Mouse (Mus musculus) forebrain, embryonic 10.5 days (tissue): ENCODE measurements around the gene Lnx1. TPM values are rescaled to one million over a fixed set of nuclear protein-coding genes. Genes with fewer than 3 reads are reported as not detected.

Experiments used
- DNase-seq: peaks from one replicate; pipeline ENCODE4 v3.0.0-alpha.2; 2017; ENCODE audit warnings: low spot score; ENCODE audit errors: extremely low spot score
- H3K27ac ChIP-seq: fragments of 300-500 bp; sonication (generic); 2 replicates; pipeline ENCODE4 v1.5.1; 2016; ENCODE audit warnings: mild to moderate bottlenecking
- H3K27me3 ChIP-seq: fragments of 300-500 bp; sonication (generic); 2 replicates; pipeline ENCODE4 v1.6.1; 2016; ENCODE audit warnings: mild to moderate bottlenecking; ENCODE audit not compliant: poor library complexity, severe bottlenecking
- H3K36me3 ChIP-seq: fragments of 300-500 bp; sonication (generic); replicated peaks from 2 replicates; pipeline ENCODE4 v1.6.1; 2016; ENCODE audit warnings: mild to moderate bottlenecking, moderate library complexity
- H3K4me1 ChIP-seq: fragments of 300-500 bp; sonication (generic); 2 replicates; pipeline ENCODE4 v1.6.1; 2016
- H3K4me3 ChIP-seq: fragments of 300-500 bp; sonication (generic); 2 replicates; pipeline ENCODE4 v1.5.1; 2016; ENCODE audit warnings: mild to moderate bottlenecking, moderate library complexity
- H3K9me3 ChIP-seq: fragments of 300-500 bp; sonication (generic); 2 replicates; pipeline ENCODE4 v1.6.1; 2016; ENCODE audit warnings: mild to moderate bottlenecking, moderate library complexity
- WGBS: fragments of 180-500 bp; shearing (Covaris S2); methylation state at CpG from one replicate; pipeline ENCODE4 v1.1.7; 2016; 5-methylcytosine and 5-hydroxymethylcytosine counted together
- polyA plus RNA-seq: library from polyadenylated mRNA; unstranded; fragments of >200 nt; fragmentation: Nextera tagmentation; extraction: Ambion mirVana; gene quantifications from 2 replicates; pipeline ENCODE4 v1.2.1, GENCODE M21; 2016

Gene Lnx1
- polyA plus RNA-seq, 1 experiment from 2014 or later = 0.92 TPM

- Histone ChIP-seq H3K4me3 (no peak overlapping the region), H3K27me3 (no peaks in the 10 kb centered on the region), H3K4me1 (peaks cover 15% of the 10 kb centered on the region), H3K27ac (no peak overlapping the region), H3K36me3 (no peaks in the 10 kb centered on the region), H3K9me3 (no peaks in the 10 kb centered on the region)
- DNase-seq = no peak
- WGBS = 77% methylated on average over 3 of the region's 3 CpGs
Measured at GRCm38 (mm10) chr5:74721816-74722215, 19.1 kb upstream of the Lnx1 start.

GRCm38 (mm10) chr5:74720661-74721060, 17.9 kb upstream of the Lnx1 start:
- no peak overlapping the region for H3K4me3 ChIP-seq
- 78% methylated on average over 9 of the region's 9 CpGs for WGBS

GRCm38 (mm10) chr5:74716165-74716564, 13.5 kb upstream of the Lnx1 start:
- no peak overlapping the region for H3K4me3 ChIP-seq
- no peak for DNase-seq
- no peaks in the 10 kb centered on the region for H3K36me3 ChIP-seq
- no peak overlapping the region for H3K27ac ChIP-seq
- WGBS = 10% methylated on average over 7 of the region's 7 CpGs
- peaks cover 10% of the 10 kb centered on the region for H3K4me1 ChIP-seq
- no peaks in the 10 kb centered on the region for H3K9me3 ChIP-seq
- H3K27me3 ChIP-seq = no peaks in the 10 kb centered on the region

More at GRCm38 (mm10) chr5:74720661-74721060, 17.9 kb upstream of the Lnx1 start:
- H3K27ac ChIP-seq = no peak overlapping the region
- H3K9me3 ChIP-seq = no peaks in the 10 kb centered on the region
- H3K4me1 ChIP-seq = peaks cover 13% of the 10 kb centered on the region
- no peak for DNase-seq
- no peaks in the 10 kb centered on the region for H3K36me3 ChIP-seq
- H3K27me3 ChIP-seq = no peaks in the 10 kb centered on the region

GRCm38 (mm10) chr5:74712811-74713210, 10.1 kb upstream of the Lnx1 start:
- WGBS = 79% methylated on average over 4 of the region's 4 CpGs
- H3K9me3 ChIP-seq = no peaks in the 10 kb centered on the region
- H3K4me3 ChIP-seq = no peak overlapping the region
- no peak for DNase-seq
- no peaks in the 10 kb centered on the region for H3K27me3 ChIP-seq
- H3K27ac ChIP-seq = no peak overlapping the region
- H3K36me3 ChIP-seq = no peaks in the 10 kb centered on the region
- H3K4me1 ChIP-seq = peaks cover 10% of the 10 kb centered on the region

GRCm38 (mm10) chr5:74711988-74712387, 9.3 kb upstream of the Lnx1 start:
- Histone ChIP-seq H3K27ac (no peak overlapping the region), H3K4me1 (peaks cover 10% of the 10 kb centered on the region), H3K27me3 (no peaks in the 10 kb centered on the region), H3K36me3 (no peaks in the 10 kb centered on the region), H3K9me3 (no peaks in the 10 kb centered on the region), H3K4me3 (no peak overlapping the region)
- 90% methylated on average over 2 of the region's 2 CpGs for WGBS
- no peak for DNase-seq

- no peaks in the 10 kb centered on the region for H3K36me3 ChIP-seq
- DNase-seq = no peak
- H3K4me3 ChIP-seq = no peak overlapping the region
- no peak overlapping the region for H3K27ac ChIP-seq
- H3K4me1 ChIP-seq = peaks cover 5% of the 10 kb centered on the region
- 74% methylated on average over 1 of the region's 1 CpGs for WGBS
- no peaks in the 10 kb centered on the region for H3K27me3 ChIP-seq
- H3K9me3 ChIP-seq = no peaks in the 10 kb centered on the region
Measured at GRCm38 (mm10) chr5:74711056-74711455, 8.3 kb upstream of the Lnx1 start.

GRCm38 (mm10) chr5:74710181-74710580, 7.5 kb upstream of the Lnx1 start:
- no peak for DNase-seq
- H3K36me3 ChIP-seq = no peaks in the 10 kb centered on the region

GRCm38 (mm10) chr5:74704460-74704790, 1.7 kb upstream of the Lnx1 start:
- Histone ChIP-seq H3K9me3 (no peaks in the 10 kb centered on the region), H3K27me3 (peaks cover 20% of the 10 kb centered on the region), H3K4me3 (peak overlapping the region; percentile 59), H3K36me3 (no peaks in the 10 kb centered on the region), H3K27ac (peak overlapping the region; percentile 78), H3K4me1 (peaks cover 24% of the 10 kb centered on the region)
- WGBS = under 1% methylated on average over 8 of the region's 8 CpGs
- DNase-seq = peak; percentile 85

More at GRCm38 (mm10) chr5:74710181-74710580, 7.5 kb upstream of the Lnx1 start:
- WGBS = 91% methylated on average over 4 of the region's 4 CpGs
- H3K4me1 ChIP-seq = peaks cover 6% of the 10 kb centered on the region
- no peak overlapping the region for H3K4me3 ChIP-seq
- H3K27me3 ChIP-seq = no peaks in the 10 kb centered on the region
- H3K9me3 ChIP-seq = no peaks in the 10 kb centered on the region
- no peak overlapping the region for H3K27ac ChIP-seq

GRCm38 (mm10) chr5:74703741-74704459, 1.2 kb upstream of the Lnx1 start:
- H3K9me3 ChIP-seq = no peaks in the 10 kb centered on the region
- H3K4me3 ChIP-seq = peak overlapping the region; percentile 59
- peaks cover 20% of the 10 kb centered on the region for H3K27me3 ChIP-seq
- peaks cover 24% of the 10 kb centered on the region for H3K4me1 ChIP-seq
- no peaks in the 10 kb centered on the region for H3K36me3 ChIP-seq
- peak overlapping the region; percentile 78 for H3K27ac ChIP-seq
- peak; percentile 21 for DNase-seq
- 14% methylated on average over 17 of the region's 17 CpGs for WGBS

- Histone ChIP-seq H3K4me3 (no peak overlapping the region), H3K27me3 (peaks cover 20% of the 10 kb centered on the region), H3K9me3 (no peaks in the 10 kb centered on the region), H3K4me1 (peaks cover 22% of the 10 kb centered on the region), H3K27ac (no peak overlapping the region), H3K36me3 (no peaks in the 10 kb centered on the region)
- WGBS = 93% methylated on average over 2 of the region's 2 CpGs
- no peak for DNase-seq
Measured at GRCm38 (mm10) chr5:74700918-74701317, 1.8 kb downstream of the Lnx1 start.

GRCm38 (mm10) chr5:74699673-74700072, 3.0 kb downstream of the Lnx1 start:
- Histone ChIP-seq H3K36me3 (no peaks in the 10 kb centered on the region), H3K9me3 (no peaks in the 10 kb centered on the region), H3K27me3 (peaks cover 20% of the 10 kb centered on the region), H3K27ac (no peak overlapping the region), H3K4me1 (peaks cover 13% of the 10 kb centered on the region), H3K4me3 (no peak overlapping the region)
- WGBS = 93% methylated on average over 1 of the region's 1 CpGs
- DNase-seq = no peak

- Histone ChIP-seq H3K27ac (no peak overlapping the region), H3K27me3 (peaks cover 6% of the 10 kb centered on the region), H3K4me1 (no peaks in the 10 kb centered on the region; the same call in 1 of the 2 replicates), H3K36me3 (no peaks in the 10 kb centered on the region), H3K9me3 (no peaks in the 10 kb centered on the region), H3K4me3 (no peak overlapping the region)
- WGBS = 93% methylated on average over 9 of the region's 9 CpGs
- no peak for DNase-seq
Measured at GRCm38 (mm10) chr5:74697534-74697933, 5.2 kb downstream of the Lnx1 start.

- WGBS = 66% methylated on average over 7 of the region's 7 CpGs
- Histone ChIP-seq H3K27ac (no peak overlapping the region), H3K9me3 (no peaks in the 10 kb centered on the region), H3K36me3 (no peaks in the 10 kb centered on the region), H3K4me1 (no peaks in the 10 kb centered on the region; the same call in 1 of the 2 replicates), H3K4me3 (no peak overlapping the region), H3K27me3 (no peaks in the 10 kb centered on the region)
- no peak for DNase-seq
Measured at GRCm38 (mm10) chr5:74694390-74694801, 8.3 kb downstream of the Lnx1 start.
